ENCODE assay signal across 8 mouse cellular contexts in genomic region chr13:74292167-74292566, GRCm38 (mm10). TPM values are rescaled to one million over a fixed set of nuclear protein-coding genes. Genes with fewer than 3 reads are reported as not detected.
DNase-seq lines count a peak whose midpoint lies in the region; ATAC-seq lines count a peak whose summit lies in the region.

Gene Ahrr, minus strand, starts transcription at chr13:74292331.

- no peaks in the 10 kb centered on the region for H3K9me3 ChIP-seq in intestine, embryonic 15.5 days
- H3K9me3 ChIP-seq in liver, embryonic 15.5 days (replicated peaks): no peaks in the 10 kb centered on the region
- H3K9me3 ChIP-seq in neural tube, embryonic 11.5 days (ENCODE audit: control insufficient read depth, low read length): no peaks in the 10 kb centered on the region

- H3K4me1 ChIP-seq in intestine, embryonic 15.5 days (replicated peaks): 0 out of 2 replicates have a peak, but pooled peaks cover 2% of the 10 kb centered on the region
- peaks cover 8% of the 10 kb centered on the region for H3K4me1 ChIP-seq in liver, embryonic 15.5 days (replicated peaks)
- 0 out of 2 replicates have a peak, but pooled peaks cover 2% of the 10 kb centered on the region for H3K4me1 ChIP-seq in neural tube, embryonic 11.5 days (ENCODE audit: control insufficient read depth, insufficient read depth, low read length)

- intact Hi-C loops in gastrocnemius, postnatal 36 days (cut with DNase I): no loop called here

- ATAC-seq in common myeloid progenitor, adult 5-6 weeks (replicated peaks; ENCODE audit: low read depth, poor library complexity, severe bottlenecking): peak; percentile 100
- peak; percentile 91 for ATAC-seq in intestine, embryonic 15.5 days
- ATAC-seq in liver, embryonic 15.5 days (ENCODE audit: insufficient read depth): 0 out of 2 replicates have a peak, but pooled peaks have one; percentile 28
- ATAC-seq in neural tube, embryonic 11.5 days (ENCODE audit: insufficient read depth, low FRiP score, low TSS enrichment): peak; percentile 38

- H3K27ac ChIP-seq in intestine, embryonic 15.5 days: no peak within 1 kb of the TSS
- H3K27ac ChIP-seq in liver, embryonic 15.5 days (replicated peaks): no peak within 1 kb of the TSS
- no peak within 1 kb of the TSS for H3K27ac ChIP-seq in neural tube, embryonic 11.5 days (ENCODE audit: low read depth, low read length)

- H3K36me3 ChIP-seq in intestine, embryonic 15.5 days: no peaks in the 10 kb centered on the region
- no peaks in the 10 kb centered on the region for H3K36me3 ChIP-seq in liver, embryonic 15.5 days (replicated peaks)
- no peaks in the 10 kb centered on the region for H3K36me3 ChIP-seq in neural tube, embryonic 11.5 days (ENCODE audit: control insufficient read depth, insufficient read depth, low read length)

- DNase-seq in cerebellum, postnatal 25 days: peak; percentile 26 to 45
- DNase-seq in cerebellum, adult 9-10 months: no peak
- DNase-seq in gastrocnemius, postnatal 36 days: peak; percentile 13 to 22
- DNase-seq in neural tube, embryonic 11.5 days (ENCODE audit: low spot score): peak; percentile 74
- peak; percentile 56 for DNase-seq in thymus, postnatal 25 days

- WGBS in intestine, embryonic 15.5 days: under 1% methylated on average over 27 of the region's 27 CpGs
- WGBS in liver, embryonic 15.5 days (ENCODE audit: insufficient replicate concordance): under 1% methylated on average over 27 of the region's 27 CpGs
- WGBS in neural tube, embryonic 11.5 days: 0% methylated on average over 27 of the region's 27 CpGs

- H3K4me2 ChIP-seq in intestine, embryonic 15.5 days (replicated peaks): peak within 1 kb of the TSS; percentile 50
- peak within 1 kb of the TSS; percentile 52 for H3K4me2 ChIP-seq in liver, embryonic 15.5 days
- peak within 1 kb of the TSS; percentile 41 for H3K4me2 ChIP-seq in neural tube, embryonic 11.5 days (ENCODE audit: low read depth)

- H3K27me3 ChIP-seq in intestine, embryonic 15.5 days (replicated peaks): peaks cover 5% of the 10 kb centered on the region; the same call in 1 of the 2 replicates
- H3K27me3 ChIP-seq in liver, embryonic 15.5 days: peaks cover 28% of the 10 kb centered on the region
- 0 out of 2 replicates have a peak, but pooled peaks cover 2% of the 10 kb centered on the region for H3K27me3 ChIP-seq in neural tube, embryonic 11.5 days (ENCODE audit: control insufficient read depth, insufficient read depth, low read length)

- peak within 1 kb of the TSS; percentile 23 for H3K4me3 ChIP-seq in intestine, embryonic 15.5 days (replicated peaks)
- H3K4me3 ChIP-seq in liver, embryonic 15.5 days (replicated peaks): peak within 1 kb of the TSS; percentile 10; the same call in 1 of the 2 replicates
- peak within 1 kb of the TSS; percentile 18 for H3K4me3 ChIP-seq in neural tube, embryonic 11.5 days (ENCODE audit: low read depth, low read length)

- H3K9ac ChIP-seq in intestine, embryonic 15.5 days: no peak within 1 kb of the TSS
- no peak within 1 kb of the TSS for H3K9ac ChIP-seq in liver, embryonic 15.5 days
- H3K9ac ChIP-seq in neural tube, embryonic 11.5 days (ENCODE audit: low read length): no peak within 1 kb of the TSS; the same call in 1 of the 2 replicates

RNA-seq across cellular contexts. Expression of gene Ahrr, which starts in this region (rescaled TPM):
- total RNA-seq in common myeloid progenitor, adult 5-6 weeks (2017): 0.23 TPM in 1 of 2 replicates, not detected in the other
- not detected for total RNA-seq in gastrocnemius, postnatal 36 days (2021)
- polyA plus RNA-seq in intestine, embryonic 15.5 days (2015; fragmentation: Nextera tagmentation; extraction: Ambion mirVana): 0.25 and 0.28 TPM in 2 replicates
- polyA plus RNA-seq in liver, embryonic 15.5 days (2015; fragmentation: Nextera tagmentation; extraction: Ambion mirVana): 0.03 and 0.61 TPM in 2 replicates
- polyA plus RNA-seq in neural tube, embryonic 11.5 days (2014; fragmentation: Nextera tagmentation; extraction: Ambion mirVana): 0.55 and 2.0 TPM in 2 replicates

Comparison
In these comparisons a context has a peak if more than half of its experiments do, and no peak if none do; other contexts are left out.
1. Peak in ATAC-seq in common myeloid progenitor, adult 5-6 weeks; RNA of the gene not detected or under 1 TPM.
2. Peak in DNase-seq in gastrocnemius, postnatal 36 days; RNA of the gene not detected or under 1 TPM.
3. Peak in ATAC-seq, H3K4me3 ChIP-seq and H3K4me2 ChIP-seq in intestine, embryonic 15.5 days; RNA of the gene not detected or under 1 TPM.
4. Peak in ATAC-seq, H3K4me3 ChIP-seq and H3K4me2 ChIP-seq in liver, embryonic 15.5 days; RNA of the gene not detected or under 1 TPM.
5. ATAC-seq: peak in every context shown above with its lines; median percentile 100 in common myeloid progenitor, adult 5-6 weeks; 91 in intestine, embryonic 15.5 days; 38 in neural tube, embryonic 11.5 days; 28 in liver, embryonic 15.5 days.